In the genomic region with DNA sequence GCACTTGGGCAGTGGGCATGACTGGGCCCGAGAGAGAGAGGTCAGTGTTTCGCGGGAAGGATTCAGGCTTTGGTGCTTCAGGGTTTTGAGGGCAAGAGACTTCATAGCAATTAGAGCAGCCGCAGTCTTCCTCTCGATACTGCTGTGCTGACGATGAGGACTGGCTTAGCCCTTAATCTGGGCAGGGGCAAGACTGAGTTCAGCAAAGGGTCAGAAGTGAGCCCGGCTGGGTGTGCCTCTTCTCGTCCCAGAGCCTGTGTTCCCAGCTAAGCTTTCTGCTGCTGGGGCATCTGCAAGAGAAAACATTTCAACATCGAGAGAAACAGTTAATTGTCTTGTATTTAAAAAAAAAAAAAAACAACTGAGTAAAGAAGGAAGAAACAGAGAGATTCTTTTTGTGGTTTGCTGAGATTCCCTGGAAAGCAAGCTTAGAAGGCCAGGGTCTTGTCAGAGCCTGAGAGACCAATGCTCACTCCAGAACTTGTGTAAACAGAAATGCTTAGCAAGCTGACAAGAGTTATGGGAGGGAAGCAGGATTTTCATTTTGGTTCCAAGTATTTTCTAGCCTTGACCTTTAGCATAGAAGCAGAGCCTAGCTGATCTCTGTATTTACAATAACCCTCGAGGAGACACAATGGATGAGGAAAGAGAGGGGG, we compare ENCODE assay signal across 13 mouse cellular contexts.
A peak's percentile ranks its signal among the peaks of the same experiment; 100 is the strongest.
DNase-seq lines count a peak whose midpoint lies in the region; ATAC-seq lines count a peak whose summit lies in the region.
"Had no signal": no experiment of that assay in that cellular context is flagged by ENCODE, and none has a peak within 500 bp of the region (broad histone marks: within the 10 kb centered on the region; RNA-seq: fewer than 3 reads in every experiment).

No protein-coding gene starts in this region.

- WGBS in heart, embryonic 14.5 days: 38% methylated on average over 10 of the region's 10 CpGs
- WGBS in lung, embryonic 15.5 days: 24% methylated on average over 10 of the region's 10 CpGs
- WGBS in intestine, embryonic 16.5 days: 26% methylated on average over 10 of the region's 10 CpGs
- WGBS in stomach, embryonic 15.5 days: 25% methylated on average over 10 of the region's 10 CpGs

- H3K4me2 ChIP-seq in heart, embryonic 14.5 days (ENCODE audit: low read length): no peak overlapping the region
- no peak overlapping the region for H3K4me2 ChIP-seq in lung, embryonic 15.5 days
- no peak overlapping the region for H3K4me2 ChIP-seq in intestine, embryonic 16.5 days (ENCODE audit: low read depth, low read length)
- H3K4me2 ChIP-seq in stomach, embryonic 15.5 days: no peak overlapping the region
- H3K4me2 ChIP-seq: limb, embryonic 12.5 days had no signal

- no peaks in the 10 kb centered on the region for H3K27me3 ChIP-seq in heart, embryonic 14.5 days (ENCODE audit: control insufficient read depth, insufficient read depth, low read length)
- H3K27me3 ChIP-seq in lung, embryonic 15.5 days: no peaks in the 10 kb centered on the region
- H3K27me3 ChIP-seq in intestine, embryonic 16.5 days (replicated peaks; ENCODE audit: control insufficient read depth, insufficient read depth, low read length): no peaks in the 10 kb centered on the region
- no peaks in the 10 kb centered on the region for H3K27me3 ChIP-seq in stomach, embryonic 15.5 days (replicated peaks)
- H3K27me3 ChIP-seq: CH12.LX; limb, embryonic 12.5 days had no signal

- H3K9me3 ChIP-seq in heart, embryonic 14.5 days (ENCODE audit: control insufficient read depth, low read length): no peaks in the 10 kb centered on the region
- no peaks in the 10 kb centered on the region for H3K9me3 ChIP-seq in lung, embryonic 15.5 days
- no peaks in the 10 kb centered on the region for H3K9me3 ChIP-seq in intestine, embryonic 16.5 days (ENCODE audit: control insufficient read depth, low read length)
- no peaks in the 10 kb centered on the region for H3K9me3 ChIP-seq in stomach, embryonic 15.5 days

- no peak overlapping the region; a peak in 1 of 4 replicates for H3K27ac ChIP-seq in heart, embryonic 14.5 days (replicated peaks in 1 of 2; ENCODE audit: control insufficient read depth in 1 of 2, insufficient read depth in 1 of 2, low read depth in 2 of 2, low read length in 2 of 2)
- H3K27ac ChIP-seq in lung, embryonic 15.5 days: peak overlapping the region; percentile 87
- peak overlapping the region; percentile 83 for H3K27ac ChIP-seq in intestine, embryonic 16.5 days (ENCODE audit: low read length)
- H3K27ac ChIP-seq in stomach, embryonic 15.5 days: peak overlapping the region; percentile 87
- H3K27ac ChIP-seq: limb, embryonic 12.5 days had no signal

- H3K36me3 ChIP-seq in heart, embryonic 14.5 days (ENCODE audit: control insufficient read depth, insufficient read depth, low read length): no peaks in the 10 kb centered on the region
- no peaks in the 10 kb centered on the region for H3K36me3 ChIP-seq in lung, embryonic 15.5 days
- H3K36me3 ChIP-seq in intestine, embryonic 16.5 days (ENCODE audit: control insufficient read depth, insufficient read depth, low read length): no peaks in the 10 kb centered on the region
- no peaks in the 10 kb centered on the region for H3K36me3 ChIP-seq in stomach, embryonic 15.5 days
- H3K36me3 ChIP-seq: limb, embryonic 12.5 days had no signal

- DNase-seq in heart, postnatal 36 days: no peak
- no peak for DNase-seq in lung, adult 18-20 months
- DNase-seq in cerebellum, adult 9-11 months: no peak
- no peak for DNase-seq in left cerebral cortex, adult 18-20 months (ENCODE audit: low spot score in 2 of 2)
- DNase-seq: cerebellum, adult 11 months; thymus, adult 18-20 months had no signal

- H3K9ac ChIP-seq in heart, embryonic 14.5 days (ENCODE audit: low read length): peak overlapping the region; percentile 21; the same call in 1 of the 2 replicates
- H3K9ac ChIP-seq in lung, embryonic 15.5 days: no peak overlapping the region
- peak overlapping the region; percentile 13; the same call in 1 of the 2 replicates for H3K9ac ChIP-seq in intestine, embryonic 16.5 days (ENCODE audit: low read depth, low read length)
- no peak overlapping the region for H3K9ac ChIP-seq in stomach, embryonic 15.5 days
- H3K9ac ChIP-seq: limb, embryonic 12.5 days had no signal

- no peak overlapping the region for H3K4me3 ChIP-seq in heart, embryonic 14.5 days (ENCODE audit: control insufficient read depth in 1 of 2, insufficient read depth in 1 of 2, low read depth in 1 of 2, low read length in 2 of 2)
- no peak overlapping the region for H3K4me3 ChIP-seq in lung, embryonic 15.5 days
- H3K4me3 ChIP-seq in intestine, embryonic 16.5 days (ENCODE audit: low read length): no peak overlapping the region
- H3K4me3 ChIP-seq in stomach, embryonic 15.5 days (replicated peaks): no peak overlapping the region
- H3K4me3 ChIP-seq: limb, embryonic 12.5 days had no signal

- no peak; the same call in 1 of the 2 replicates for ATAC-seq in heart, embryonic 14.5 days (ENCODE audit: insufficient number of reproducible peaks, insufficient read depth, low FRiP score, low read depth)
- ATAC-seq in lung, embryonic 15.5 days (ENCODE audit: borderline replicate concordance, extremely low read depth, low FRiP score, low TSS enrichment): no peak; the same call in 1 of the 2 replicates
- peak; percentile 49 for ATAC-seq in intestine, embryonic 16.5 days
- ATAC-seq in stomach, embryonic 15.5 days (ENCODE audit: insufficient read depth, low FRiP score, low read depth): no peak
- ATAC-seq: activated CD4-positive, CD25-positive, alpha-beta regulatory T cell, adult 4 months had no signal

- peaks cover 13 to 19% of the 10 kb centered on the region in 2 experiments for H3K4me1 ChIP-seq in heart, embryonic 14.5 days (ENCODE audit: control insufficient read depth in 2 of 2, insufficient read depth in 2 of 2, low read length in 2 of 2)
- peaks cover 37% of the 10 kb centered on the region for H3K4me1 ChIP-seq in lung, embryonic 15.5 days
- H3K4me1 ChIP-seq in intestine, embryonic 16.5 days (ENCODE audit: control insufficient read depth, insufficient read depth, low read length): peaks cover 19% of the 10 kb centered on the region
- H3K4me1 ChIP-seq in stomach, embryonic 15.5 days: peaks cover 33% of the 10 kb centered on the region

- intact Hi-C loops in heart, postnatal 36 days (cut with DNase I): no loop called here

Comparison
In these comparisons a context has a peak if more than half of its experiments do, and no peak if none do; other contexts are left out.
1. H3K27ac ChIP-seq: peak in lung, embryonic 15.5 days (single experiment), intestine, embryonic 16.5 days (single experiment) and stomach, embryonic 15.5 days (single experiment); none in heart, embryonic 14.5 days (0 of 2).
2. H3K9ac ChIP-seq: peak in heart, embryonic 14.5 days (single experiment) and intestine, embryonic 16.5 days (single experiment); none in lung, embryonic 15.5 days (single experiment) and stomach, embryonic 15.5 days (single experiment).